Mouse (Mus musculus): ENCODE data around the gene Aadacl2. TPM values are rescaled to one million over a fixed set of nuclear protein-coding genes. Genes with fewer than 3 reads are reported as not detected.

Aadacl2 gene
- polyA plus RNA-seq (2015; fragmentation: Nextera tagmentation; extraction: Ambion mirVana) = not detected in 2 replicates

DNA sequence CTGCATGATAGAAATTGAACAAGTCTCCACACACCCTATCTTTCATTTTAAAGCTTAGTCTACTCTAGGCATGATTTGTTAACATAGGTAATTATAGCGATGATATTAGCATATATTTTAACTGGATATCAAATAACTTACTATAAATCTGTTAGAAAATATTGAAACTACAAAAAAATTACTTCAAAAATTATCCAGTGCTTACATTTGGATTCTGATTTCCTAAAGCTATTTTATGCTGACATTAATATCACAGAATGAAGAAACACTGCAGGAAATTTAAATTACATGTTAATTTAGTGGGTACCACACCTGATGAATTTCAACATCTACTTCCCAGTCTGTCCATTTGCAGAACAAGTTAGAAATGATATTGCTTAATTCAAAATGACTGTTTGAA lies at the start of gene Aadacl2:
TSS of gene Aadacl2 (plus strand) at position 301 of the 400 bp plus-strand sequence.

DNA sequence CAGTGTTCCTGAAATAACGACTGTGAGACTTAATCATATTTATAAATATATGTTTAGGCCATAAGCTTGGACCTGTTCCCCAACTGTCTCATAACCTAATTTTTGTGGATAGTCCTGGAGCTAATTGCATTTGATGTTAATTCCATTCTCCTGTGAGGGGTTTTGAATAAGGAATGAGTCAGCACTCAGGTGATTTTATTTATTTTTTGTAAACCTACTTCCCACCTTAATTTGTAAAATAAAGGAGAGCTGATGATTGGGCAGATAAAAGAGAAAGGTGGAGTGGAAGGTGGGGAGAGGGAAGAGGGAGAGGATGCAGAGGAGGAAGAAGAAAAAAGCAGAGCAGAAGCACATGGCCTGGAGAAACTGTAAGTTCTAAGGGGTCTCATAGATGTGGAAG lies 18.9 kb downstream of the Aadacl2 start, which contains the start of gene Aadac:
TSS of gene Aadac (plus strand) at position 301 of the 400 bp plus-strand sequence.

Other genes starting within 250 kb of the Aadacl2 start
- not detected in 2 replicates for gene Gm8298, start 145.7 kb upstream of the Aadacl2 start, polyA plus RNA-seq (2015; fragmentation: Nextera tagmentation; extraction: Ambion mirVana)
- not detected in 2 replicates for gene C130079G13Rik, start 81.5 kb upstream of the Aadacl2 start, polyA plus RNA-seq (2015; fragmentation: Nextera tagmentation; extraction: Ambion mirVana)
- 0.19 and 0.22 TPM in 2 replicates for gene Aadac, start 19.0 kb downstream of the Aadacl2 start, polyA plus RNA-seq (2015; fragmentation: Nextera tagmentation; extraction: Ambion mirVana)
- 0.61 and 1.2 TPM in 2 replicates for gene Sucnr1, start 75.1 kb downstream of the Aadacl2 start, polyA plus RNA-seq (2015; fragmentation: Nextera tagmentation; extraction: Ambion mirVana)

All from spleen, postnatal 0 days (tissue).